ENCODE assay signal across 14 mouse cellular contexts in genomic region chr7:130426586-130426985, GRCm38 (mm10).
DNase-seq lines count a peak whose midpoint lies in the region; ATAC-seq lines count a peak whose summit lies in the region.
"Had no signal": no experiment of that assay in that cellular context is flagged by ENCODE, and none has a peak within 500 bp of the region (broad histone marks: within the 10 kb centered on the region; RNA-seq: fewer than 3 reads in every experiment).

No protein-coding gene starts in this region.

- peaks cover 12% of the 10 kb centered on the region for H3K4me1 ChIP-seq in forebrain, embryonic 10.5 days
- peaks cover 5% of the 10 kb centered on the region; the same call in 1 of the 2 replicates for H3K4me1 ChIP-seq in forebrain, embryonic 12.5 days
- H3K4me1 ChIP-seq in kidney, embryonic 16.5 days (ENCODE audit: insufficient read depth, low read length) = peaks cover 5% of the 10 kb centered on the region
- H3K4me1 ChIP-seq in limb, embryonic 12.5 days (replicated peaks) = peaks cover 37% of the 10 kb centered on the region
- H3K4me1 ChIP-seq: liver, embryonic 13.5 days; neural tube, embryonic 12.5 days had no signal

- WGBS in forebrain, embryonic 10.5 days = 5% methylated on average over 5 of the region's 5 CpGs
- 6% methylated on average over 5 of the region's 5 CpGs for WGBS in forebrain, embryonic 12.5 days
- whole genome bisulfite sequencing in kidney, embryonic 16.5 days = 3% methylated on average over 5 of the region's 5 CpGs
- 4% methylated on average over 5 of the region's 5 CpGs for WGBS in limb, embryonic 12.5 days

- peak overlapping the region; percentile 51 for H3K27ac ChIP-seq in forebrain, embryonic 10.5 days
- no peak overlapping the region for H3K27ac ChIP-seq in forebrain, embryonic 12.5 days
- 0 out of 2 replicates have a peak overlapping the region, but pooled peaks have one; percentile 4 for H3K27ac ChIP-seq in kidney, embryonic 16.5 days (ENCODE audit: low read length)
- peak overlapping the region; percentile 80 for H3K27ac ChIP-seq in limb, embryonic 12.5 days
- H3K27ac ChIP-seq: liver, embryonic 13.5 days; neural tube, embryonic 12.5 days; stomach, embryonic 15.5 days had no signal

- H3K4me2 ChIP-seq in forebrain, embryonic 12.5 days = no peak overlapping the region
- no peak overlapping the region for H3K4me2 ChIP-seq in kidney, embryonic 16.5 days (replicated peaks; ENCODE audit: low read depth, low read length)
- peak overlapping the region; percentile 31 for H3K4me2 ChIP-seq in limb, embryonic 12.5 days
- H3K4me2 ChIP-seq: liver, embryonic 13.5 days; neural tube, embryonic 12.5 days; stomach, embryonic 15.5 days had no signal

- no peak overlapping the region for H3K4me3 ChIP-seq in forebrain, embryonic 10.5 days
- H3K4me3 ChIP-seq in forebrain, embryonic 12.5 days (replicated peaks) = no peak overlapping the region
- H3K4me3 ChIP-seq in kidney, embryonic 16.5 days (ENCODE audit: low read length) = no peak overlapping the region
- no peak overlapping the region for H3K4me3 ChIP-seq in limb, embryonic 12.5 days (replicated peaks)
- H3K4me3 ChIP-seq: liver, embryonic 13.5 days; neural tube, embryonic 12.5 days; stomach, embryonic 15.5 days had no signal

- no peaks in the 10 kb centered on the region for H3K9me3 ChIP-seq in forebrain, embryonic 10.5 days
- H3K9me3 ChIP-seq in forebrain, embryonic 12.5 days = no peaks in the 10 kb centered on the region
- H3K9me3 ChIP-seq in kidney, embryonic 16.5 days (ENCODE audit: low read length) = no peaks in the 10 kb centered on the region
- no peaks in the 10 kb centered on the region for H3K9me3 ChIP-seq in limb, embryonic 12.5 days
- H3K9me3 ChIP-seq: G1E; liver, embryonic 13.5 days; neural tube, embryonic 12.5 days; stomach, embryonic 15.5 days had no signal

- no peak for ATAC-seq in forebrain, embryonic 12.5 days (ENCODE audit: low FRiP score)
- peak; percentile 65 for ATAC-seq in kidney, embryonic 16.5 days (ENCODE audit: low FRiP score, low TSS enrichment)
- ATAC-seq in limb, embryonic 12.5 days (ENCODE audit: insufficient number of reproducible peaks, insufficient read depth, low FRiP score, low TSS enrichment, low read depth) = peak; percentile 97
- ATAC-seq: activated CD4-positive, CD25-positive, alpha-beta regulatory T cell, adult 4 months had no signal

- H3K27me3 ChIP-seq in forebrain, embryonic 10.5 days (ENCODE audit: poor library complexity, severe bottlenecking) = peaks cover 11% of the 10 kb centered on the region
- no peaks in the 10 kb centered on the region for H3K27me3 ChIP-seq in forebrain, embryonic 12.5 days
- no peaks in the 10 kb centered on the region for H3K27me3 ChIP-seq in kidney, embryonic 16.5 days (ENCODE audit: insufficient read depth, low read length)
- no peaks in the 10 kb centered on the region for H3K27me3 ChIP-seq in limb, embryonic 12.5 days
- H3K27me3 ChIP-seq: liver, embryonic 13.5 days; neural tube, embryonic 12.5 days; stomach, embryonic 15.5 days had no signal

- H3K36me3 ChIP-seq in forebrain, embryonic 10.5 days (replicated peaks) = no peaks in the 10 kb centered on the region
- H3K36me3 ChIP-seq in forebrain, embryonic 12.5 days (replicated peaks) = no peaks in the 10 kb centered on the region
- no peaks in the 10 kb centered on the region for H3K36me3 ChIP-seq in kidney, embryonic 16.5 days (ENCODE audit: insufficient read depth, low read length)
- H3K36me3 ChIP-seq in limb, embryonic 12.5 days = no peaks in the 10 kb centered on the region; the same call in 1 of the 2 replicates
- H3K36me3 ChIP-seq: liver, embryonic 13.5 days; neural tube, embryonic 12.5 days; stomach, embryonic 15.5 days had no signal

- peak; percentile 24 for DNase-seq in forebrain, embryonic 10.5 days (ENCODE audit: extremely low spot score, low spot score)
- no peak for DNase-seq in kidney, adult 9 months
- peak; percentile 88 for DNase-seq in embryo, embryonic 11 days
- DNase-seq in ovary, postnatal 10 days (ENCODE audit: low spot score) = no peak
- DNase-seq in adrenal gland, adult 8-10 months = no peak
- DNase-seq: kidney, adult 18-20 months; liver, embryonic 13.5 days had no signal

- no peak overlapping the region for H3K9ac ChIP-seq in forebrain, embryonic 12.5 days
- H3K9ac ChIP-seq in kidney, embryonic 16.5 days (replicated peaks; ENCODE audit: low read length) = no peak overlapping the region
- no peak overlapping the region for H3K9ac ChIP-seq in limb, embryonic 12.5 days (replicated peaks)
- H3K9ac ChIP-seq: liver, embryonic 13.5 days; neural tube, embryonic 12.5 days; stomach, embryonic 15.5 days had no signal

Comparison
In these comparisons a context has a peak if more than half of its experiments do, and no peak if none do; other contexts are left out.
1. DNase-seq: peak in forebrain, embryonic 10.5 days (single experiment) and embryo, embryonic 11 days (single experiment); none in kidney, adult 9 months (single experiment), ovary, postnatal 10 days (single experiment) and adrenal gland, adult 8-10 months (single experiment).